Mouse (Mus musculus): ENCODE measurements around the gene Rimbp2. TPM values are rescaled to one million over a fixed set of nuclear protein-coding genes. Genes with fewer than 3 reads are reported as not detected.
"Not testable (repeated sequence)": the region's sequence is repeated elsewhere in the genome, so short reads cannot be mapped to it uniquely, and the experiment has no call there.

Gene Rimbp2
- total and polyA plus RNA-seq, 3 experiments: 2.0 to 7.9 (median 3.8) TPM

GRCm38 (mm10) chr5:128744351-128744750 is 208.9 kb downstream of the Rimbp2 start:
- DNase-seq: no peak

DNA sequence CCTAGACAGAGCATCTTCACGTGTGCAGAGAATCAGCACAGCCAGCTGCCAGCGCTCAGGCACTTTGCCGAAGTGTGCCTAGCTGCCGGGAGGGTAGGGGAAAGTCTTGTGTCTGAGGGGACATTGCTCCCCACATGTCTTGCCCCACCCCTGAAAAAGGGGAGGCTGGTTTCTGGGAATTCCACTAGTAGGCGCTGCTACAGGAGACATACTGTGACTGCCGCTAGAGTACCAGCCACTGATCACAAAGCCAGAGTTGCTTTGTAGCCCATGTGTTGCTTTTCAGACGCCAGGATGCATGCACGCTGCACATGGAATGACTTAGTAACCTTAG is 213.5 kb downstream of the Rimbp2 start:
- DNase-seq: no peak

- DNase-seq: no peak
Measured at GRCm38 (mm10) chr5:128739168-128739837, 214.0 kb downstream of the Rimbp2 start.

DNA sequence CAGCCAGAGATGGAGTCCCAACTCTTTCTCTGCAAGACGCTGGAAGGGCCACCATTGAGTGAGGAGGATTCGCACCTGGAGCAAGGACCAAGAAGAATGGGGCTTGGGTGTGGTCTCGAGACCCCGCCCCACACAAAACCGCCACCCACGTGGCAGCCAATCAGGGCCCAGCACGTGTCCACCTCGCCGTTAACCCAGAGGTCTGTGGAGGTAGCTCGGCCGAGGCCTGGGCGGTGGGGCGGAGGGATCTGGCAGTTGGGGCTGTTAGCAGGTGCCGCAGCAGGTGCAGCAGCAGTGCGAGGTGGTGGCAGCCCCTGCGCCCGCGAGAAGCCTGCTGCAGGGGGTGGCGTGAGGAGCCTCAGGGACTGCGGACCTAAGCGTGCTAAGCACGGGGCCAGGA is 217.4 kb downstream of the Rimbp2 start:
- no peak for DNase-seq

DNA sequence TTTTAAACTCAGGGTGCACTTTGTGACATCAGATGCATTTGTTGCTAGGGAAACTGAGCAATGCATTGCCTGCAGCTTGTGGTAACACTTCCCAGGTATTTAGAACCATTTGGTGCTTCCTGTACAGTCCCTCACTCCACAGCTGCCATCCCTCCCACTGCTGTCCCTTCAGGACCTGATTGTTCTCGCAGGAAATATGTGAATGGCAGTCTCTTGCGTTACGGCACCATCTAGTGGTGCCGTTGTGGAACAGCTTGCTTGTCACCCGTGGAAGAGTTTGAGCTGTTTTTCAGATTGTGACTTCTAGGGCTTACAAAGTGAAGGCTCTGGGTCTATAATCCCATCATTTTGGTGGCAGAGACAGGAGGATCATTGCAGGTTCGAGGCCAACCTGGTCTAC is 219.3 kb downstream of the Rimbp2 start:
- peak; percentile 36 for DNase-seq

GRCm38 (mm10) chr5:128732416-128733014 is 220.8 kb downstream of the Rimbp2 start:
- no peak for DNase-seq

DNA sequence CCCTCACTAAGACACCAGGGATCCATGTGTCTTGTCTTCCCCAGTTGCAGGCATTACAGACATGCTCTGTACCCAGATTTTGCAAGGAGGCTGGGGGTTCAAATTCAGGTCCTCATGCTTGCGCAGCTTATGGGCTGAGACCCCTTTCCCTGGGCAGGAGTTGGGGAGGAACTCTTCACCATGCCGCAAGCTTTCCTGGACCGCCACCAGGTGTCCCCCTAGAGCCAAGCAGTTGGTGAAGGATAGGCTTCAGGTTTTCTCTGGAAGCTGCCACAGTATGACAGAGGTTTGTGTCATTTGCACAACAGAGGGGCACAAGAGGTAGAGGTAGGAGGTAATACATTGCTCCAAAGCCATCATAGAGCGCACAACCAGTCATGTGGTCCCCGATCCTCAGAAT is 222.7 kb downstream of the Rimbp2 start:
- peak; percentile 10 for DNase-seq

DNA sequence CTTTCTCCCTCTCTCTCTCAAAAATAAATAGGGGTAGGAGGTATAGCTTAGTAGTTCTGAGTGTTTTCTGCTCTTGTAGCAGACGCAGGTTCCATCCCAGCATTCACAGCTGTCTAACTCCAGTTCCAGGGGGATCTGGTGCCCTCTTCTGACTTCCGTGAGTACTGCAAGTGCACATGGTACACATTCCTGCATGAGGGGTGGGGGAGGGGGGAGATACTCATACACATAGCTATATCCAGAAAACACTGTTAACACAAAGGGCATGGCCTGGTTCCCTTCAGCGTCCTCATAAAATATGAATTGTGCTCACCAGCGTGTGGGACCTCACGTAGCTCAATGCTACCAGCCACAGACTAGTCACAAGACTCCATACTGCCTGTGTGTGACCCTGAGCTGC is 223.9 kb downstream of the Rimbp2 start:
- no peak for DNase-seq

GRCm38 (mm10) chr5:128720461-128720860 is 232.8 kb downstream of the Rimbp2 start:
- not testable (repeated sequence) for DNase-seq

DNA sequence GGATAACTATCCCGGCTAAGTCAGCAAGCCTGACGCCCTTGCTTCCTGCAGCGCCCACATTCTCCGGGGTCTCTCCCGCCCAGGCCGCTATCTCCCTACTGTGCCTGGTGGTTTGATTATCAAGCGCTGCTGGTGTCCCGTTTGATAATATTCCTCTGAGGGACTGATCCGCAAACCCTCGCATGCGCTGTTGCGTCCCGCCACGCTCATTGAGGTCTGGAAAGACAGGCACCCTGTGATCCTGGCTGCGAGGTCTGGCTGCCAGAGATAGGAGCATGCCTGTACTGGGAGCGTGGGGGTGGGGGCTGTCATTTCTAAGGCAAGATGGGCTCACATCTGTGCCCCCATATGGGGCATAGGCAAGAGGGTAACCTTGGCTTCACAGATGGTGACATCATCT is 238.1 kb downstream of the Rimbp2 start:
- no peak for DNase-seq

GRCm38 (mm10) chr5:128711847-128712246 is 241.4 kb downstream of the Rimbp2 start:
- DNase-seq: no peak

DNA sequence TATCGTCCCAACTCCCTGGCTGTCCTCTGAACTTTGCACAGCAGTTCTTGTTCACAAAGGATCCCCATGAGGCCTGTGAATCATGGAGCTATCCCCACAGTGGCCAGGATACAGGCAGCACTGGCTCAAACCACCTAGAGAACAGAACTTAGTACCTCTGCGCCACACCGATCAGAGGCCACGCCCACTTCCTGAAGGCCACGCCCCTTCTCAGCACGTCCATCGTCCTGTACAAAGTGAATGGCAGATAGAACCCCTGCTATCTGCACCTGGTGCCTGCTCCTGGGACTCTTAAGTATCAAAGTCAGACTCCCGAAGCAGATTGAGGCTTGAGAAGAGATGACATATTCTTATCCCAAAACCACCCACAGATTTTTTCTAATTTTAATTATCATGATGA is 242.7 kb downstream of the Rimbp2 start:
- no peak for DNase-seq

GRCm38 (mm10) chr5:128708929-128709328 is 244.4 kb downstream of the Rimbp2 start:
- DNase-seq: no peak

Other genes starting within 250 kb of the Rimbp2 start
- gene Stx2, start 55.1 kb upstream of the Rimbp2 start, total RNA-seq (2021): 10 to 100 TPM; 25.4 to 25.9 TPM
- gene Stx2, start 55.1 kb upstream of the Rimbp2 start, polyA plus RNA-seq (2012; rRNA removed): 21.5 and 22.1 TPM in 2 replicates
- gene Ran, start 66.6 kb upstream of the Rimbp2 start, total RNA-seq (2021): 100 to 1,000 TPM; 191 to 217 TPM
- 53.7 and 71.2 TPM in 2 replicates for gene Ran, start 66.6 kb upstream of the Rimbp2 start, polyA plus RNA-seq (2012; rRNA removed)
- 1 to 10 TPM; 3.8 to 8.6 TPM for gene Adgrd1, start 143.3 kb upstream of the Rimbp2 start, total RNA-seq (2021)
- gene Adgrd1, start 143.3 kb upstream of the Rimbp2 start, polyA plus RNA-seq (2012; rRNA removed): 2.4 and 2.5 TPM in 2 replicates

Measured in adrenal gland, adult 2 months (tissue).